Mouse (Mus musculus) right cerebral cortex, postnatal 10 days (tissue): ENCODE measurements around the gene Agpat1.

ENCODE experiments used
- DNase-seq, 2 experiments: peaks; one replicate each; pipeline ENCODE4 v3.0.0; 2021; ENCODE audit warnings: low spot score in 2 of 2

Gene Agpat1

DNA sequence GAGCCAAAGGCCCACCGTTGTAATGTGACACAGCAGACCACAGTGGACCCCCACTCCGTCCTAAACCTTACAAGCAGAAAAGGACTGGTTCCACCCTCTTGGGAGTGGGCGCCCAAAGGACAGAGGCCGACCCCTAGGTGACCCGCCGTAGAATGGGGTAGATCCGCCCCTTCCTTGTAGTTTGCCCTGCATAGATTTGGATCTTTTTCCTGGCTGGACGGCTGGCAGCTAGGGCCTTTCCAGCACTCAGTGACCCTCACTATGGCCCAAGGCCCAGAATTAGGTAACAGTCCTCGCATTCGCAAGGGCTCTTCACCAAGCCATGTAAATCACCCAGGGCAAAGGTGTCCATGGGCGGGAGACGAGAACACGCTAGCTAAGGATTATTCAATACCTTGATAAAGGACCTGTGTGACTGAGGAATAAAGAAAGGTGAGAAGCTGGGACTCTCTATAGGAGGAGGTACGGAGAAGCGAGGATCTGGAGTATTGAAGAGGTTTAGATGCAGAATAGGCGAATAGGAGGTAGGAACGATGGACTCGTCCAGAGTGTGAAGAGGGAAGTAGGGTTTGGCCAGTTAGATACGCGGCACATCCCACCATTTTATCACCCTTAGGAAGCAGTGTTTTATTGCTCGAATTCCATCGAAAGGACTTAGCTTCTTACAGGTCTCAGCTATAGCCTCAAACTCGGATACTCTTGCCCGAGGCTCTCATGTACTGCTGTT is 612 bp downstream of the Agpat1 start:
- DNase-seq = no peak

GRCm38 (mm10) chr17:34605609-34606008 is 1.5 kb downstream of the Agpat1 start:
- peak; percentile 99 for DNase-seq

DNA sequence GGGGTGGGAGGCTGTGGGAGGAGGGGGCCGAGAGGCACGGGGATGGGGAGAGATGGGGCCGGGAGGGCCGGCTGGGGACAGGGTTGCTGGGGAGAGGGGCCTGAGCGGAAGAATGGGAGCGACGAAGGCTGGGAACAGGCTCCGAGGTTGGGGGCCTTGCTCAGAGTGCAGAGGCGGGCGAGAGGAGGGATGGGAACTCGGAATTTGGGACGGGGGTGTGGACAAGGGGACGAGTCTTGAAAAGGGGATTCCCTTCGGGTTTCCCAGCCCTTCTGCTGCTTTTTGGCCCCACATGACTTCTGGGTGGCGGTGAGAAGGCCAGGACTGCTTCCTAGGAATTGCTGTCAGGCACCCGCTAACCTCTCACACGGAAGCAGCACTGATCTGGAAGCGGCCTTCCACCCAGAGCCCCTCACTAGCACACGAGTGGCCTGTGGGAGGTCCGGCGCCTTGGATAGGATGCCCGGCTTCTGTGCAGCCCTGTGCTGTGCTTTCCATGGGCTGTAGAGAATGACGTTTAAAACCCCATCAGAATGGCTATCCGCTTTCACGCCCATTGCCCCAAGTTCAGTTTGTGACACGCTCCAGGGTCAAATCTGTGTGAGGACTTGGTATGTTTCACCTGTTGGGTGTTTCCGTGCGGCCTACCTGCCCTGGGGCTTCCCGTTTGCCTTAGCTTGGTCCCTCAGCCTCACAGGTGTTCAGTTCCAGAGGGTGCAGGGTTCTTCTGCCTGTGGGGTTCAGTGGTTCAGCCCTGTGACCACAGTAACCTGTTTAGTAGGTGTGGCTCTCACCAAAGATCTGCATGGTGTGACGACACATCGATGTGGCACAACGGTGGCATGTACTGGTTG is 2.4 kb downstream of the Agpat1 start:
- no peak for DNase-seq

DNA sequence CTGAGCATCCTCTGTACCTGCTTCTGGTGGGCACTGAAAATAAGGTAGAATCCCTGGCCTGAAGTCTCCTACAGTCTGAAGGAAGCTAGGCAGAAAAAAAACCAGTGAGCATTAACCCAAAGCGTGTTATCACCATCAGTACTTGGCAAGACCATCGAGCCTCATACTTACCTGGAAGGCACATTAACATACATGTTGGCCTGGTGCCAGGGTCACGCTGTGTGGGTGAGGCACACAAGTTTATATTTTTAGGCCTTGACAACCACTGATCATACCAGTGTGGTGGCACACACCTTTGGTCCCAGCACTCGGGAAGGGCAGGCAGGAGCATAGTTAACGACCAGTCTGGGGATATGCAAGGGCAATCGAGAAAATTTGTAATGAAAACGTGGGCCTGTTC is 3.9 kb downstream of the Agpat1 start:
- peak in 1 of 2 experiments; percentile 60 for DNase-seq

- DNase-seq = no peak
Observed at GRCm38 (mm10) chr17:34611050-34611449, 7.0 kb downstream of the Agpat1 start.

- DNase-seq = no peak
Observed at GRCm38 (mm10) chr17:34613054-34613645, 9.1 kb downstream of the Agpat1 start.

GRCm38 (mm10) chr17:34613830-34614229 is 9.8 kb downstream of the Agpat1 start:
- DNase-seq = no peak

DNA sequence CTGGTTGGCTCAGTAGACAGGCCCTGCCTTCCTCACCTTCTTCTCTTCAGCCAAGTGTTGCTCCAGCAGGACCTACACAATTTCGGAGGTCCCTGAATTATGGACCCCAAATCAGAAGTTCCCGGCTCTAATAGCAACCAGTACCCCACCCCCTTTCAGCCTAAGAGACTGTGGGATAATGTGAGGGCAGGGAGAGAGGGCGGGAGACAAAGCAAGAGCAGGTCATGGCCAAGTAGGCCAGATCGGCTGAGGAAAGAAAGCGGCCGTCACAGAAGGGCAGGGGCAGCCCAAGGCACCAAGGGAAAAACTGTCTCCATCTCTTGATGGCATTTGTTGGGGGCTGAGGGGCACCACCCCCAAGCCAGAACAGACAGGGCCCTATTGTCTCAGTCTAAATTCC is 11.8 kb downstream of the Agpat1 start, which contains the start of gene Egfl8:
TSS of gene Egfl8 (minus strand) at position 101 of the 400 bp plus-strand sequence.
- no peak for DNase-seq

DNA sequence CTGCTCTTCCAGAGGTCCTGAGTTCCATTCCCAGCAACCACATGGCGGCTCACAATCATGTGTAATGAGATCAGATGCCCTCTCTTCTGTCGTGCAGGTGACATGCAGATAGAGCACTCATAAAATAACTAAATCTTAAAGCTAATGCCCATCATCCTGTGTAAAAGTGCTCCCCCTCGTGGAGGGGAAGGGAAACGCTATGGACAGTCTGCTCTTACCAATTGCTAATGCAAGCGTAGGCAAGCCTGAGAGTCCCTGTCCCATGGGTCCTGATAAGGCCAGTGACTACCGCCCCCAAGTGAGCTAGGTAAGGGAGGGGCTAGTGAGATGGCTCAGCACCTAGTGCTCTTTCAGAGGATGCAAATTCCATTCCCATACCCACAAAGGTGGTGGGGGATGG is 14.9 kb downstream of the Agpat1 start:
- DNase-seq = peak in 1 of 2 experiments; percentile 35

DNA sequence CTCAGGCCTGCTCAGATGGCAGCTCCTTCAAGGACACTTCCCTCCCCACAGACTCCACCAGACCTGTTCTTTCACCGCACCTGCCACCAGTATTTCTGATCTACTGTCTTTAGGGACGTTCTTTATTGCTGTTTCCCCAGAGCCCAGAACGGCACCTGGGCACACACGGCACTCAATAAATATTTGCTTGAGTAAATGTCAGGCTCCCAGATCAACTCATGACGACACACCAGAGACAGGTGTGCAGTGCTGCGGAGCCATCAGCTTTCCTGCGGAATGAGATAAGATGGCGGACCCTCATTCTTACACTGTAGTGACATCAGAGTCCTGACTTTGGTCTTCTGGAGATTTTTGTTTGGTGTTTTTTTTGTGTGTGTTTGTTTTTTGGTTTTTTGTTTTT is 16.9 kb downstream of the Agpat1 start:
- DNase-seq = no peak

- peak in 1 of 2 experiments; percentile 27 for DNase-seq
Observed at GRCm38 (mm10) chr17:34623161-34623560, 19.1 kb downstream of the Agpat1 start.

DNA sequence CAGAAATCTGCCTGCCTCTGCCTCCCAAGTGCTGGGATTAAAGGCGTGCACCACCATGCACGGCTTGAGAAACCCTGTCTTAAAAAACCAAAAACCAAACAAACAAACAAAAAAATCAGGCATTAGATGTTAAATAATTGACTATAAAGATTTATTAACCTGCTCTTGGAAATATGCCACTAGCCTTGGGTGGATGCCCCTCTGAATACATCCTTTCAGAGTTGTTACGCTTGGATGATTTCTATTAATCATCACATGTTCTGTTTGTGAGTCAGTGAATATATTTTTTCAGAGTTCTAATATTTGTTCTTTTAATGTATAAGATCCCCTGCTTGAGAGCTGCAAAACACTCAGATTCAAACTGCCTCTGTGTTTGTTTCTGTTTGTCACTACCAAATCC is 20.9 kb downstream of the Agpat1 start:
- no peak for DNase-seq

- no peak for DNase-seq
Observed at GRCm38 (mm10) chr17:34626062-34626772, 22.2 kb downstream of the Agpat1 start.

- DNase-seq = peak in 1 of 2 experiments; percentile 64
Observed at GRCm38 (mm10) chr17:34626773-34627092, 22.7 kb downstream of the Agpat1 start.

DNA sequence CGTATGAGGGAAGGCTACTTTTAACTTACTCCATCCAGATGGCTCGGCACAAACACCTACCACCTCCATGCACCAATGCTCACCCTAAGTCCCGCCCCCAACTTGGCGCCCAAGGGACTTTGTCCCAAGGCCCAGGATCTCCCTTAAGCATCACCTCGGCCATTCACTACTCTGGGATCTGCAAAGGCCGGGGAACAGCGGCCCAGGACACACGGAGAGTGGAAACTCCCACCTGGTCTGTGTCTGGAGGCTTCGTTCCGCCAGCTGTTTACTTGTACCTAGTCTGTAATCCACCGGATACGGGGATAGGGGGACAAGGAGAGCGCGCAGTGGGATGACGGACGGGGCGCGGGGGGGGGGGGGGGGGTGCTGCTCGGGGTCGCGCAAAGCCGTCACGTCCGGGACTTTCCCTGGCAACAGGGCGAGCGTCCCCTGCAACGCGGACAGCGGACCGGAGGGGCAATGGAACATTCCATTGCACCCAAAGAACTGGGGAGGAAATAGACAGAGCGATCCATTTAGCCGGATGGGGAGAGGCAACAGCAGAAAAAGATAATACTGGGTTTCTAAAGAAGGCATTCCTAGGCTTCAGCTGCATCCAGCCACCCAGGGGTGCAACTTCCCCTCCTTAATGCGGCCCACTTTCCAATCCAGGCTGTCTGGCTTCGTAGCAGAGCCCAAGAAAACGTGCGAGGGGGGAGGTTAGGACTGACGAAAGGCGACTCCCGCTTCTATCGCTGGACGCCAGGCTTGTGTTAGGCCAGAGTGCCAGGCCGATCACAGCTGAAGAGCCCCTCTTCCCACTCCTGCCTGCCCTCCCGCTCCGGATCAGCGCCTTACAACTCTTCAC is 23.3 kb downstream of the Agpat1 start:
- peak; percentile 94 for DNase-seq

- peak in 1 of 2 experiments; percentile 66 for DNase-seq
Observed at GRCm38 (mm10) chr17:34627943-34628643, 24.0 kb downstream of the Agpat1 start, which contains the start of gene Ppt2. Ppt2 (minus strand) TSS chr17:34628510.

DNA sequence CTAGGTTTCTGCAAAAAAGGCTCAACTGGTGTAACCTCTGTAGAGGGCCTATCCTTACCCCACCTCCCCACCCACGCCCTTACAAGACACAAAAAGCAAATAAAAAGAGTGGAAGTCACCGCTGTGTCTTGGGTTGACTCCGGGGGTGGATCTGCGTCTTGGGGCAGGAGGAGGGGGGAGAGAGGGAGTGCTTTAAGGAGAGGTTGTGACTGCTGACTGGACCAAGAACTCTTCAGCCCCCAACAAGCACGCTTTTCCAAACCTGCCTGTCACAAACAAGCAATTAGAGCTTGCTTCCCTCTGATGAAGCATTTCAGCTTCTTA is 24.5 kb downstream of the Agpat1 start:
- no peak for DNase-seq

- DNase-seq = peak; percentile 86 to 92
Observed at GRCm38 (mm10) chr17:34629221-34629751, 25.2 kb downstream of the Agpat1 start, which contains the start of gene Prrt1. Prrt1 (plus strand) TSS chr17:34629533.

GRCm38 (mm10) chr17:34629796-34630603 is 25.9 kb downstream of the Agpat1 start:
- DNase-seq = no peak
